Mouse (Mus musculus) heart, postnatal 0 days (tissue): ENCODE results near the gene Cdc34b.

Experiments used
- CTCF ChIP-seq: IDR thresholded peaks from 2 replicates; pipeline ENCODE4 v1.5.1; 2016; ENCODE audit warnings: antibody characterized with exemption, control low read depth, low read depth
- EP300 ChIP-seq: IDR thresholded peaks from 2 replicates; pipeline ENCODE4 v1.6.1; 2016; ENCODE audit warnings: antibody characterized with exemption, low read depth

DNA sequence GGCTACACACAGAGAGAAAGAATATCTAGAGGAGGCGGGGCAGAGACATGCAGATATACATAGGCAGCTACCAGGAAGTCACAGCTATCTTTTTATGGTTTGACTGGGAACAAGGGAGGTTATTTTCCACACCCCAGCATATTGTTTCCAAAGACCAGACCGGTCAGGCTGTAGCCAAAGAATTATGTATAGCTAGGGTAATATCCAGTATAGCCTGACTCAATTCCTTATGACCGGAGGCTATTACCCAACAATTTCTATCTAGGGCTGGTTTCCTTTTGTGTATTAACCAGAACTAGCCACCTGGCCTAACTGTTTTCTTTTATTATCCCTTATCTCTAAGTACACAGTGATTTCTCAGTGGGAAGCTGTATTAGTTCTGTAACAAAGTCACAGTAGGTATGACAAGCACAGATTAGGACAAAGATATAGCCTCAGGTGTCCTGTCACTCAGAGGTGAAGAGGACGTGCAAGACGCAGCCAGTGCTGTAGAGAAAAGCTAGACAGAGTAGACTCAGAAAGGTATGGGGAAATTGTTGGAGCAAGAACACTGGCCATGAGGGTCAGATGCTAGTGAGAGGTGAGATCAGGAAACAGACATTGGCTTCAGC is 33.4 kb downstream of the Cdc34b start:
- TF ChIP-seq CTCF (no peak), EP300 (no peak)
